Mouse (Mus musculus): ENCODE data around the gene Polr2e.

- no peak for TF ChIP-seq CHD2 (IDR thresholded peaks at IDR 0.05; ENCODE audit: low read depth, low read length)
- no peak for TF ChIP-seq MAFK (IDR thresholded peaks at IDR 0.05; ENCODE audit: insufficient read depth, low read depth, low read length)
- TF ChIP-seq ZC3H11A (IDR thresholded peaks at IDR 0.05; ENCODE audit: borderline replicate concordance, low read depth, low read length) = no peak
- TF ChIP-seq HCFC1 (IDR thresholded peaks at IDR 0.05; ENCODE audit: borderline replicate concordance, insufficient read depth, low read length) = no peak
Observed at GRCm38 (mm10) chr10:80035148-80035547, 4.4 kb downstream of the Polr2e start.
